Mouse (Mus musculus) heart, adult 2 months (tissue): ENCODE data around the gene Gm5168. TPM values are rescaled to one million over a fixed set of nuclear protein-coding genes. Genes with fewer than 3 reads are reported as not detected.
"Not testable (repeated sequence)": the region's sequence is repeated elsewhere in the genome, so short reads cannot be mapped to it uniquely, and the experiment has no call there.

Experiments used
- DNase-seq, 2 experiments: peaks; one replicate each; pipeline ENCODE4 v3.0.0; 2021
- H3K27ac ChIP-seq: fragments of 200-600 bp; 2 replicates; pipeline ENCODE4 v1.8.1; 2022
- H3K27me3 ChIP-seq: fragments of 200-500 bp; 2 replicates; pipeline ENCODE4 v1.6.1; 2012; ENCODE audit warnings: mild to moderate bottlenecking, low read length, inconsistent platforms, mixed read lengths; ENCODE audit not compliant: control insufficient read depth, insufficient read depth
- H3K36me3 ChIP-seq: fragments of 200-500 bp; 2 replicates; pipeline ENCODE4 v1.6.1; 2012; ENCODE audit warnings: low read length, inconsistent platforms; ENCODE audit not compliant: control insufficient read depth, insufficient read depth
- H3K4me1 ChIP-seq: fragments of 200-500 bp; 2 replicates; pipeline ENCODE4 v1.6.1; 2011; ENCODE audit warnings: low read length; ENCODE audit not compliant: control insufficient read depth, insufficient read depth
- H3K4me3 ChIP-seq: fragments of 200-600 bp; 2 replicates; pipeline ENCODE4 v1.8.1; 2022
- H3K79me2 ChIP-seq: fragments of 200-500 bp; replicated peaks from 2 replicates; pipeline ENCODE4 v1.6.1; 2012; ENCODE audit warnings: mild to moderate bottlenecking, inconsistent platforms, low read length, moderate library complexity, mixed read lengths; ENCODE audit not compliant: control insufficient read depth, insufficient read depth
- H3K9ac ChIP-seq: fragments of 200-500 bp; 2 replicates; pipeline ENCODE4 v1.6.1; 2012; ENCODE audit warnings: low read depth, mild to moderate bottlenecking, control low read depth, inconsistent platforms, low read length, mixed read lengths
- WGBS: fragments of 180-500 bp; shearing (Covaris S2); methylation state at CpG from one replicate; pipeline ENCODE4 v1.1.7; 2018; 5-methylcytosine and 5-hydroxymethylcytosine counted together
- intact Hi-C: fragments of 180-260 bp; cut with DNase I; formaldehyde crosslinking; loops from one replicate; pipeline ENCODE4 v1.15.1; 2025
- long read RNA-seq: library from polyadenylated mRNA; stranded (forward); transcript quantifications from one replicate; pipeline ENCODE4 v2.0.0, GENCODE M21; 2021
- polyA plus RNA-seq: library from polyadenylated mRNA; depleted of rRNA; stranded (reverse); fragments of >200 nt; gene quantifications from 2 replicates; pipeline ENCODE4 v1.2.3, GENCODE M21; 2012; rRNA removed
- total RNA-seq, 2 experiments: library from RNA; stranded (reverse); gene quantifications; 2 replicates each; pipeline ENCODE4 v1.2.3; 2021

Gene Gm5168
- total RNA-seq, result not detected
- polyA plus RNA-seq, result not detected in 2 replicates
- long read RNA-seq, result 0 reads

- H3K27ac ChIP-seq, H3K79me2 ChIP-seq, H3K36me3 ChIP-seq, intact Hi-C loops, DNase-seq, H3K4me3 ChIP-seq, H3K27me3 ChIP-seq, H3K4me1 ChIP-seq, H3K9ac ChIP-seq: not testable (repeated sequence)
- WGBS, result 50% methylated on average over 1 of the region's 3 CpGs
These were observed at the start of gene Gm5168 for GRCm38 (mm10) chrX:26050941-26051340. Gene Gm5168 (minus strand): TSS chrX:26051041.

Other genes starting within 250 kb of the Gm5168 start
- gene Gm2012, start 180.3 kb upstream of the Gm5168 start, total RNA-seq, result not detected
- gene Gm2012, start 180.3 kb upstream of the Gm5168 start, polyA plus RNA-seq, result not detected in 2 replicates